Mouse (Mus musculus): ENCODE data around the gene Polr1c. TPM values are rescaled to one million over a fixed set of nuclear protein-coding genes. Genes with fewer than 3 reads are reported as not detected.

Polr1c gene
- 56.0 and 56.1 TPM in 2 replicates for polyA plus RNA-seq (2014; fragmentation: Nextera tagmentation; extraction: Ambion mirVana)

- Histone ChIP-seq H3K36me3 (ENCODE audit: control insufficient read depth, insufficient read depth, low read length) (peaks cover 35% of the 10 kb centered on the region), H3K27me3 (ENCODE audit: control insufficient read depth, insufficient read depth, low read length) (no peaks in the 10 kb centered on the region), H3K9me3 (replicated peaks; ENCODE audit: control insufficient read depth, low read length) (no peaks in the 10 kb centered on the region), H3K27ac (ENCODE audit: low read depth, low read length) (peak within 1 kb of the TSS; percentile 65), H3K4me3 (ENCODE audit: low read depth, low read length) (peak within 1 kb of the TSS; percentile 76), H3K4me1 (ENCODE audit: control insufficient read depth, insufficient read depth, low read length) (peaks cover 14% of the 10 kb centered on the region), H3K9ac (ENCODE audit: low read depth, low read length) (peak within 1 kb of the TSS; percentile 84), H3K4me2 (peak within 1 kb of the TSS; percentile 73)
- under 1% methylated on average over 53 of the region's 53 CpGs for WGBS (ENCODE audit: insufficient replicate concordance)
- ATAC-seq (replicated peaks; ENCODE audit: insufficient number of reproducible peaks, low FRiP score, low TSS enrichment): peak; percentile 73
Measured at GRCm38 (mm10) chr17:46247512-46248188, at the start of gene Polr1c, which contains the start of gene Yipf3. Gene Polr1c (minus strand): TSS chr17:46248054. Gene Yipf3 (plus strand): TSS chr17:46248080.

- Histone ChIP-seq H3K4me2 (peak overlapping the region; percentile 100), H3K4me3 (ENCODE audit: low read depth, low read length) (peak overlapping the region; percentile 61), H3K36me3 (ENCODE audit: control insufficient read depth, insufficient read depth, low read length) (no peaks in the 10 kb centered on the region), H3K27ac (ENCODE audit: low read depth, low read length) (no peak overlapping the region), H3K9me3 (replicated peaks; ENCODE audit: control insufficient read depth, low read length) (no peaks in the 10 kb centered on the region), H3K27me3 (ENCODE audit: control insufficient read depth, insufficient read depth, low read length) (peaks cover 65% of the 10 kb centered on the region), H3K4me1 (ENCODE audit: control insufficient read depth, insufficient read depth, low read length) (peaks cover 7% of the 10 kb centered on the region), H3K9ac (ENCODE audit: low read depth, low read length) (no peak overlapping the region)
- ATAC-seq (replicated peaks; ENCODE audit: insufficient number of reproducible peaks, low FRiP score, low TSS enrichment): no peak
- whole genome bisulfite sequencing (ENCODE audit: insufficient replicate concordance): 9% methylated on average over 6 of the region's 6 CpGs
Measured at GRCm38 (mm10) chr17:46297028-46297363, 49.1 kb upstream of the Polr1c start.

- Histone ChIP-seq H3K4me3 (ENCODE audit: low read depth, low read length) (no peak overlapping the region; the same call in 1 of the 2 replicates), H3K9me3 (replicated peaks; ENCODE audit: control insufficient read depth, low read length) (no peaks in the 10 kb centered on the region), H3K36me3 (ENCODE audit: control insufficient read depth, insufficient read depth, low read length) (no peaks in the 10 kb centered on the region), H3K9ac (ENCODE audit: low read depth, low read length) (no peak overlapping the region), H3K4me1 (ENCODE audit: control insufficient read depth, insufficient read depth, low read length) (peaks cover 7% of the 10 kb centered on the region), H3K27ac (ENCODE audit: low read depth, low read length) (no peak overlapping the region), H3K4me2 (0 out of 2 replicates have a peak overlapping the region, but pooled peaks have one; percentile 100), H3K27me3 (ENCODE audit: control insufficient read depth, insufficient read depth, low read length) (peaks cover 65% of the 10 kb centered on the region)
- WGBS (ENCODE audit: insufficient replicate concordance): 42% methylated on average over 6 of the region's 6 CpGs
- no peak for ATAC-seq (replicated peaks; ENCODE audit: insufficient number of reproducible peaks, low FRiP score, low TSS enrichment)
Measured at GRCm38 (mm10) chr17:46296601-46297000, 48.7 kb upstream of the Polr1c start.

- 0 out of 2 replicates have a peak overlapping the region, but pooled peaks have one; percentile 46 for H3K9ac ChIP-seq (ENCODE audit: low read depth, low read length)
- no peak overlapping the region for H3K27ac ChIP-seq (ENCODE audit: low read depth, low read length)
- H3K4me3 ChIP-seq (ENCODE audit: low read depth, low read length): no peak overlapping the region
- ATAC-seq (replicated peaks; ENCODE audit: insufficient number of reproducible peaks, low FRiP score, low TSS enrichment): no peak
- 41% methylated on average over 11 of the region's 11 CpGs for WGBS (ENCODE audit: insufficient replicate concordance)
- no peaks in the 10 kb centered on the region; the same call in 1 of the 2 replicates for H3K27me3 ChIP-seq (ENCODE audit: control insufficient read depth, insufficient read depth, low read length)
- no peaks in the 10 kb centered on the region for H3K9me3 ChIP-seq (replicated peaks; ENCODE audit: control insufficient read depth, low read length)
- no peaks in the 10 kb centered on the region for H3K36me3 ChIP-seq (ENCODE audit: control insufficient read depth, insufficient read depth, low read length)
- no peak overlapping the region for H3K4me2 ChIP-seq
- 0 out of 2 replicates have a peak, but pooled peaks cover 3% of the 10 kb centered on the region for H3K4me1 ChIP-seq (ENCODE audit: control insufficient read depth, insufficient read depth, low read length)
Measured at GRCm38 (mm10) chr17:46287678-46288095, 39.8 kb upstream of the Polr1c start.

- ATAC-seq (replicated peaks; ENCODE audit: insufficient number of reproducible peaks, low FRiP score, low TSS enrichment): no peak
- no peaks in the 10 kb centered on the region; the same call in 1 of the 2 replicates for H3K27me3 ChIP-seq (ENCODE audit: control insufficient read depth, insufficient read depth, low read length)
- no peak overlapping the region for H3K4me2 ChIP-seq
- H3K9ac ChIP-seq (ENCODE audit: low read depth, low read length): no peak overlapping the region
- H3K9me3 ChIP-seq (replicated peaks; ENCODE audit: control insufficient read depth, low read length): no peaks in the 10 kb centered on the region
- H3K4me3 ChIP-seq (ENCODE audit: low read depth, low read length): no peak overlapping the region
- H3K27ac ChIP-seq (ENCODE audit: low read depth, low read length): no peak overlapping the region
- H3K4me1 ChIP-seq (ENCODE audit: control insufficient read depth, insufficient read depth, low read length): peaks cover 13% of the 10 kb centered on the region
- WGBS (ENCODE audit: insufficient replicate concordance): 59% methylated on average over 6 of the region's 6 CpGs
- no peaks in the 10 kb centered on the region for H3K36me3 ChIP-seq (ENCODE audit: control insufficient read depth, insufficient read depth, low read length)
Measured at GRCm38 (mm10) chr17:46285407-46285806, 37.6 kb upstream of the Polr1c start.

- Histone ChIP-seq H3K4me3 (ENCODE audit: low read depth, low read length) (no peak overlapping the region), H3K9ac (ENCODE audit: low read depth, low read length) (no peak overlapping the region), H3K4me1 (ENCODE audit: control insufficient read depth, insufficient read depth, low read length) (peaks cover 13% of the 10 kb centered on the region), H3K27ac (ENCODE audit: low read depth, low read length) (no peak overlapping the region), H3K27me3 (ENCODE audit: control insufficient read depth, insufficient read depth, low read length) (no peaks in the 10 kb centered on the region; the same call in 1 of the 2 replicates), H3K9me3 (replicated peaks; ENCODE audit: control insufficient read depth, low read length) (no peaks in the 10 kb centered on the region), H3K36me3 (ENCODE audit: control insufficient read depth, insufficient read depth, low read length) (peaks cover 6% of the 10 kb centered on the region; the same call in 1 of the 2 replicates), H3K4me2 (no peak overlapping the region)
- ATAC-seq (replicated peaks; ENCODE audit: insufficient number of reproducible peaks, low FRiP score, low TSS enrichment): no peak
- 67% methylated on average over 7 of the region's 7 CpGs for WGBS (ENCODE audit: insufficient replicate concordance)
Measured at GRCm38 (mm10) chr17:46284653-46285052, 36.8 kb upstream of the Polr1c start.

- H3K4me1 ChIP-seq (ENCODE audit: control insufficient read depth, insufficient read depth, low read length): peaks cover 13% of the 10 kb centered on the region
- H3K9me3 ChIP-seq (replicated peaks; ENCODE audit: control insufficient read depth, low read length): no peaks in the 10 kb centered on the region
- H3K27me3 ChIP-seq (ENCODE audit: control insufficient read depth, insufficient read depth, low read length): no peaks in the 10 kb centered on the region
- no peak overlapping the region for H3K4me2 ChIP-seq
- ATAC-seq (replicated peaks; ENCODE audit: insufficient number of reproducible peaks, low FRiP score, low TSS enrichment): no peak
- no peak overlapping the region for H3K27ac ChIP-seq (ENCODE audit: low read depth, low read length)
- H3K36me3 ChIP-seq (ENCODE audit: control insufficient read depth, insufficient read depth, low read length): peaks cover 11% of the 10 kb centered on the region; the same call in 1 of the 2 replicates
- H3K4me3 ChIP-seq (ENCODE audit: low read depth, low read length): no peak overlapping the region
- H3K9ac ChIP-seq (ENCODE audit: low read depth, low read length): no peak overlapping the region
- WGBS (ENCODE audit: insufficient replicate concordance): 84% methylated on average over 8 of the region's 8 CpGs
Measured at GRCm38 (mm10) chr17:46283911-46284310, 36.1 kb upstream of the Polr1c start.

GRCm38 (mm10) chr17:46283140-46283539 is 35.3 kb upstream of the Polr1c start:
- no peaks in the 10 kb centered on the region for H3K9me3 ChIP-seq (replicated peaks; ENCODE audit: control insufficient read depth, low read length)
- 17% methylated on average over 9 of the region's 9 CpGs for WGBS (ENCODE audit: insufficient replicate concordance)
- peak overlapping the region; percentile 85 for H3K9ac ChIP-seq (ENCODE audit: low read depth, low read length)
- peaks cover 13% of the 10 kb centered on the region for H3K4me1 ChIP-seq (ENCODE audit: control insufficient read depth, insufficient read depth, low read length)
- H3K27ac ChIP-seq (ENCODE audit: low read depth, low read length): peak overlapping the region; percentile 94; the same call in 1 of the 2 replicates
- 0 out of 2 replicates have a peak, but pooled peaks have one; percentile 16 for ATAC-seq (replicated peaks; ENCODE audit: insufficient number of reproducible peaks, low FRiP score, low TSS enrichment)
- H3K36me3 ChIP-seq (ENCODE audit: control insufficient read depth, insufficient read depth, low read length): peaks cover 12% of the 10 kb centered on the region; the same call in 1 of the 2 replicates
- H3K27me3 ChIP-seq (ENCODE audit: control insufficient read depth, insufficient read depth, low read length): no peaks in the 10 kb centered on the region
- H3K4me3 ChIP-seq (ENCODE audit: low read depth, low read length): peak overlapping the region; percentile 76
- peak overlapping the region; percentile 98 for H3K4me2 ChIP-seq
